Mouse (Mus musculus) naive thymus-derived CD4-positive, alpha-beta T cell, adult 5 months (primary cell): Measurements from ENCODE around the gene Sparc. TPM values are rescaled to one million over a fixed set of nuclear protein-coding genes. Genes with fewer than 3 reads are reported as not detected.

Experiments used
- polyA plus RNA-seq: library from polyadenylated mRNA; unstranded; fragments of 100-300 nt; shearing (Covaris generic); gene quantifications from one replicate; pipeline ENCODE4 v1.2.1, GENCODE M21; 2017

Sparc gene
- polyA plus RNA-seq, result not detected

DNA sequence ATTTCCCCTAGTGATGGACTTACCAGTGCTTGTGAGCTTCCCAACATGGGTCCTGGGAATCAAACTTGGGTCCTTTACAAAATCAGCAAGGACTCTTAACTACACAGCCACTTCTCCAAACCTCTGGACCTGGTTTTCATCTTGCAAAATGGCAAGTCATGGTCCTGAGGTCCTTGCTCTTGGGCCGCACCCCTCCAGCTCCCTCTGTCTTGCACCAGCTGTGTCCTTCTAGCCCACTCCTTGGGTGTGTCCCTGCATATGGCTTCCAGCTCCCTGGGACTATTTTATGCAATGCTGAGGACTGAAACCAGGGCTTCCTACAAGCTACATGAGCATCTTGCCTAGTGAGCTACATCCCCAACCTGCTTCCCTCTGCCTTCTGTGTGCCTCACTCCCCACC, at the start of gene Sparc:
Gene Sparc (minus strand): TSS at position 206 of the 400 bp plus-strand sequence.

DNA sequence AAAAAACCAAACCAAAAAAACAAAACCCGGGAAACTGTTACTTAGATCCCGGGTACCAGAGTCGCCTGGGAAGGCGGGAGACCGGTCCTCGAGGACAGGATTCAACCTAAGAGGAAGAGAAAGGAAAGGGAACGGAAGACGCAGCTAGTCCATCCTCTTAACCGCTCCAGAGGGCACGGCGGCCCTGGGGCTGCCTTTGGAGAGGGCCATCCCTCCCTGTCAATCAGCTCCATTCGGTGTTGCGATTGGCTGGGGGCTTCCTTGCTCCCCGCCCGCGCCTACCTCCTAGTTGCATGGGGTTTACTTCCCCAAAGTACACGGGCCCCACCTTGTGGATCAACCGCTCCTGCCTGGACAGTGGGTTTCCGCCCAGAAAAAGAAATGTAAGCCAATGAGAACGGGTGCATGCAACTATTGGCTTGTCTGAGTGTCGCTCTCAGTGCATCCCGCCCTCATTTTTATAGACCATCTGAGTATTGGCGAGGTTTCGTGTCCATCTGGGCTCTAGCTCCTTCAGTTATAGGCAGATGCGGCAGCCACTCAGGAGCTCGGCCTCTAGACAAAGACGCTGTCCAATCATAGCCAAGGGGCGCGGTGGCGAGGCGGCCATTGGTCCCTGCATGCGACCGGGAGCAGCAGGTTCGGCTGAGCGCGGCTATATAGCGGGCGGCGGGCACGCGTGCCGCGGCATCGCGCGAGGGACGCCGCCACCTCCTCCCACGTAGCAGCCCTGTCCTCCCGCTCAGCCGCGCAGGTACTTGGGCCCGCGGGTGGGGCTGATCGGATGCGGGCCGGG, 46.3 kb upstream of the Sparc start, which contains the start of gene G3bp1:
Gene G3bp1 (plus strand): TSS at position 638 of the 796 bp plus-strand sequence.

DNA sequence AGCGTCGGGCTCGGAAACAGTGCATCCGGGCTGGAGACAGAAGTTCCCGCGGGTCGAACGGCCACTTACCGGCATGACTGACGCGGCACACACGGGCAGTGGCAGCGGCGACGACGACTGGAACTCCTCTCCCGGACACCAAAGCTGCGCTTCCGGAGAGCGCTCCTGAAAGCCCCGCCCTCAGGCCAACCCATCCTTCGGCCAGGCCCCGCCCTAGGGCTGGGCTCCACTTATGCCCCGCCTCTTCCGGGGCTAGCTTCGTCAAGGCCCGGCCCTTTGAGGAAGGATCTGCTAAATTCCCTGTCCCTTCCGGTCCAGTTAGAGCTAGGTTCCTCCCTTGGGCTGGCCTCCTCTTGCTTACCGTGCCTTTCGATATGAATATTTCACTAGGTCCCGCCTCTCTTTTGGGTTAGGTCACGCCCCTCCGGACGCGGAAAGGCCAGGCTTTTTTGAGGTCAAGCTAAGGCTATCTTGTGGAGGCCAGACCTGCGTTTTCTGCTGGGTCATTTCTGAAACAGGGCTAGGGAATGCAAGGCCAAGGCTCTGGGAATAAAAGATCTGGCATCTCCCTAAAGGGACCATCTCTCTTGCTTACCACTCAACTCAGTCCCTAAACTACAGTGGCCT, 38.1 kb upstream of the Sparc start, which contains the start of gene Atox1:
Gene Atox1 (minus strand): TSS at position 221 of the 627 bp plus-strand sequence.

Other genes with a start within 250 kb of the Sparc start
- gene Slc36a2, start 238.1 kb downstream of the Sparc start, polyA plus RNA-seq, result not detected
- gene Slc36a1, start 218.8 kb downstream of the Sparc start, polyA plus RNA-seq, result 3.1 TPM
- gene Fat2, start 86.6 kb downstream of the Sparc start, polyA plus RNA-seq, result not detected
- gene Atox1, start 38.1 kb upstream of the Sparc start, polyA plus RNA-seq, result 107 TPM
- gene G3bp1, start 46.5 kb upstream of the Sparc start, polyA plus RNA-seq, result 150 TPM
- gene Glra1, start 185.0 kb upstream of the Sparc start, polyA plus RNA-seq, result not detected